Mouse (Mus musculus): ENCODE results near the gene Sesn2. TPM values are rescaled to one million over a fixed set of nuclear protein-coding genes. Genes with fewer than 3 reads are reported as not detected.

The Sesn2 gene
- polyA plus RNA-seq, 1 experiment from 2014 or later, result 5.1 TPM

DNA sequence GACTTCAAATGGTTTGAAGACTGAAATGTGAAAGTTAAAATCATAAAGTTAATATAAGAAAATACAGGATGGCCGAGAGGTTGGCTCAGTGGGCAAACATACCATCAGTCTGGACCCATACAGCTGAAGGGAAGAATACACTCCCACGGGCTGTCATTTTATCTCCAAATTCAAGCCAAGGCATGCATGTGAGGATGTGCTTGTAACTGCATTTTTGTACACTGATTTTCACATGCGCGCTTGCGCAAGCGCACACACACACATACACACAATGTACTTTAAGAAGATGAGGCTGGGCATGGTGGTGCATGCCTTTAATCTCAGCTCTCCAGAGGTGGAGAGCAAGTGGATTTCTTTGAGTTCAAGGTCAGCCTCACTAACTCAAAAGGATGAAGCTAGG lies 54.7 kb downstream of the Sesn2 start:
- Histone ChIP-seq H3K9me3 (ENCODE audit: control insufficient read depth, low read length) (no peaks in the 10 kb centered on the region), H3K4me3 (ENCODE audit: low read depth, low read length) (no peak overlapping the region), H3K4me2 (no peak overlapping the region), H3K27me3 (ENCODE audit: control insufficient read depth, insufficient read depth, low read length) (no peaks in the 10 kb centered on the region), H3K27ac (ENCODE audit: low read depth, low read length) (no peak overlapping the region), H3K4me1 (ENCODE audit: control insufficient read depth, insufficient read depth, low read length) (no peaks in the 10 kb centered on the region), H3K36me3 (ENCODE audit: control insufficient read depth, insufficient read depth, low read length) (peaks cover 19% of the 10 kb centered on the region), H3K9ac (ENCODE audit: low read length) (no peak overlapping the region)
- 95% methylated on average over 6 of the region's 6 CpGs for WGBS
- DNase-seq (ENCODE audit: low spot score, missing footprints) (no peak), ATAC-seq (ENCODE audit: low FRiP score) (no peak)

DNA sequence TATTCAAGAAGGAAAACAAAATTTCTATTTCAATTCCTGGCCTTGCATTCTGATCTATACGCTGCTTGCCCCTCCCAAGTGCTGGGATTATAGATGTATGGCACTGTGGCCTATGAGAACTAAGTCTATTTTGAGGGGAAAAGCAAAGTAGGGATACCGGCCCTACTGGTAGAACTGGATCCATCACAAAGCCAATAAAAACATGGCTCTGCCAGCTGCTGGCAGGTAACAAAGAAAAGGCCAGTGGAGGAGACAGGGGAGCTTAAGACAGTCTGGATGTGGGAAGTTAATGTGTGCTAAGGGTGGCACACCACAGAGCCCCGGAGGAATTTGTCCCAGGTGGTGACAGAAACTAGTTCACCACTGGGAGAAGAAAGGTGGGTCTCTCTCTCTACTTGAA lies 55.2 kb downstream of the Sesn2 start:
- Histone ChIP-seq H3K9ac (ENCODE audit: low read length) (no peak overlapping the region), H3K9me3 (ENCODE audit: control insufficient read depth, low read length) (no peaks in the 10 kb centered on the region), H3K4me3 (ENCODE audit: low read depth, low read length) (no peak overlapping the region), H3K27ac (ENCODE audit: low read depth, low read length) (no peak overlapping the region), H3K27me3 (ENCODE audit: control insufficient read depth, insufficient read depth, low read length) (no peaks in the 10 kb centered on the region), H3K4me2 (no peak overlapping the region), H3K36me3 (ENCODE audit: control insufficient read depth, insufficient read depth, low read length) (peaks cover 16% of the 10 kb centered on the region), H3K4me1 (ENCODE audit: control insufficient read depth, insufficient read depth, low read length) (no peaks in the 10 kb centered on the region)
- WGBS, result 75% methylated on average over 3 of the region's 3 CpGs
- no peak for ATAC-seq (ENCODE audit: low FRiP score)
- DNase-seq (ENCODE audit: low spot score, missing footprints), result no peak

DNA sequence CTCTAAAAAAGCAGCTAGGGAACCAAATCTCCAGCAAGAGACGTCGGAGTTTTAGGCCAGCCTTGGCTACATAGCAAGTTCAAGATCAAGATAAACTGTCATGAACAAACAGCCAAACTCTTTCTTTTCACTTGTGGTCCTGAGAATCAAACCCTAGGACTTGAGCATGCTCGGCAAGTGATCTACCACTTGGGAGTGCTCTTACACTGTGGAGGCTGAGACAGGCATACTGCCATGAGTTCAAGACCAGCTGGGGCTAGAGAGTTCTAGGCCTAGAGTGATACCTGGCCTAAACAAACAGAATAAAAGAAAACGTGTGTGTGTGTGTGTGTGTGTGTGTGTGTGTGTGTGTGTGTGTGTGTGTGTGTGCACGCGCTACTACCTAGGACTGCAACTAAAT lies 56.1 kb downstream of the Sesn2 start:
- Histone ChIP-seq H3K4me3 (ENCODE audit: low read depth, low read length) (no peak overlapping the region), H3K9ac (ENCODE audit: low read length) (no peak overlapping the region), H3K36me3 (ENCODE audit: control insufficient read depth, insufficient read depth, low read length) (peaks cover 8% of the 10 kb centered on the region; the same call in 1 of the 2 replicates), H3K27me3 (ENCODE audit: control insufficient read depth, insufficient read depth, low read length) (no peaks in the 10 kb centered on the region), H3K4me1 (ENCODE audit: control insufficient read depth, insufficient read depth, low read length) (no peaks in the 10 kb centered on the region), H3K27ac (ENCODE audit: low read depth, low read length) (no peak overlapping the region), H3K4me2 (no peak overlapping the region), H3K9me3 (ENCODE audit: control insufficient read depth, low read length) (no peaks in the 10 kb centered on the region)
- DNase-seq (ENCODE audit: low spot score, missing footprints) (no peak), ATAC-seq (ENCODE audit: low FRiP score) (no peak)
- WGBS, result 84% methylated on average over 6 of the region's 6 CpGs

DNA sequence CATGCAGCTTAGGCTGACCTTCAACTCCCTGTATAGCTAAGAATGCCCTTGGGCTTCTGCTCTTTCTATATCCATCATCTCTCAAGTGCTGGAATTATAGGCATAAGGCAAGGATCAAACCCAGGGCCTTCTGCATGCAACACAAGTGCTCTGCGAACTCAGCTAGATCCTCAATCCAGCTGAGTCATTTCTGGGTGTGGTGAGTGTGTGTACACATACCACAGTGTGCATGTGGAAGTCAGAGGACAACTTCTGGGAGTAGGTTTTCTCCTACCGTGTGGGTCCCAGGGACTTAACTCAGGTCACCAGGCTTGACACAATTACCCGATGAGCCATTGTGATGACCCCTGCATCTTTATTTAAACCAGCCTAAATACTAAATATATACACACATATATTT lies 60.5 kb downstream of the Sesn2 start:
- Histone ChIP-seq H3K27ac (ENCODE audit: low read depth, low read length) (no peak overlapping the region), H3K9ac (ENCODE audit: low read length) (no peak overlapping the region), H3K9me3 (ENCODE audit: control insufficient read depth, low read length) (no peaks in the 10 kb centered on the region), H3K4me2 (no peak overlapping the region), H3K4me1 (ENCODE audit: control insufficient read depth, insufficient read depth, low read length) (no peaks in the 10 kb centered on the region), H3K36me3 (ENCODE audit: control insufficient read depth, insufficient read depth, low read length) (no peaks in the 10 kb centered on the region), H3K4me3 (ENCODE audit: low read depth, low read length) (no peak overlapping the region), H3K27me3 (ENCODE audit: control insufficient read depth, insufficient read depth, low read length) (no peaks in the 10 kb centered on the region)
- no peak for ATAC-seq (ENCODE audit: low FRiP score)
- DNase-seq (ENCODE audit: low spot score, missing footprints), result no peak
- WGBS, result 76% methylated on average over 3 of the region's 3 CpGs

DNA sequence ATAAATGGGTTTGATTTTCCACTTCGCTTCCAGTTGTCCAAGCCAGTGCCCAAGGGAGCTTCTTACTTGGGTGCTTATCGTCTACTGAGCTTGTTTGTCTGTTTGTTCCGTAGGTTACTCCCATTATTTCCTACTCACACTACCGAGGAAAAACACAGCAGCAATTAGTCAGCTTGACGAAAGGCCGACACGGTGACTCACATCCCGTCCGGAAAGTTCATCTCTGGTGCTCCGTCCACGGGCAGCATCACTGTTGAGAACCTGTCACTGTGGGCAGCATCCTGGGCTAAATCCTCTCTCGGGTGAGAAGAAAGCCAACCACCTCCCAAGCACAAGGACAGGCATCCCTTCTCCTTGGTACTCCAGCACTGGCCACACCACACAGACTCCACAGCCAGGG lies 64.2 kb downstream of the Sesn2 start:
- 91% methylated on average over 12 of the region's 12 CpGs for WGBS
- Histone ChIP-seq H3K4me3 (ENCODE audit: low read depth, low read length) (no peak overlapping the region), H3K9ac (ENCODE audit: low read length) (no peak overlapping the region), H3K4me1 (ENCODE audit: control insufficient read depth, insufficient read depth, low read length) (no peaks in the 10 kb centered on the region), H3K27ac (ENCODE audit: low read depth, low read length) (no peak overlapping the region), H3K27me3 (ENCODE audit: control insufficient read depth, insufficient read depth, low read length) (no peaks in the 10 kb centered on the region), H3K9me3 (ENCODE audit: control insufficient read depth, low read length) (no peaks in the 10 kb centered on the region), H3K4me2 (no peak overlapping the region), H3K36me3 (ENCODE audit: control insufficient read depth, insufficient read depth, low read length) (no peaks in the 10 kb centered on the region)
- ATAC-seq (ENCODE audit: low FRiP score) (no peak), DNase-seq (ENCODE audit: low spot score, missing footprints) (no peak)

DNA sequence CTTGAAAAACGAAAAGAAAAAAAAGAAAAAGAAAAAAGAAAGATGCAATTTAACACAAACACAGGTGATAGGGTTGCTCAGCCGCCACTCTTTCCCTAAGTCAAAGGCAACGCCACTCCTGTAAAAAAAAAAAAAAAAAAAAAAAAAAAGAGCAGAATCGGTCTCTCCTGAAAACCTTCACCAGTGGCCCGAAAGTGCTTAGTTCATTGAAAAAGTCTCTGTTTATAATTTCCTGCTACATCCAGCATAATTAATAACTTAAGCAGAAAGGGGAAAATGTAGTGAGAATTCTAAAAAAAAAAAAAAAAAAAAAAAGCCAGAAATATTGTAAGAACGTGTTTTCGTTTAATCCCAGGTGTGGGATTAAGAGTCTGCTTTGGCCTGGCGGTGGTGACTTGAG lies 65.8 kb downstream of the Sesn2 start:
- ATAC-seq (ENCODE audit: low FRiP score) (no peak), DNase-seq (ENCODE audit: low spot score, missing footprints) (no peak)
- no peak overlapping the region for H3K27ac ChIP-seq (ENCODE audit: low read depth, low read length)
- 83% methylated on average over 8 of the region's 8 CpGs for WGBS
- H3K9ac ChIP-seq (ENCODE audit: low read length), result no peak overlapping the region
- no peaks in the 10 kb centered on the region for H3K36me3 ChIP-seq (ENCODE audit: control insufficient read depth, insufficient read depth, low read length)
- H3K4me2 ChIP-seq, result no peak overlapping the region
- no peaks in the 10 kb centered on the region for H3K4me1 ChIP-seq (ENCODE audit: control insufficient read depth, insufficient read depth, low read length)
- no peaks in the 10 kb centered on the region for H3K27me3 ChIP-seq (ENCODE audit: control insufficient read depth, insufficient read depth, low read length)
- no peaks in the 10 kb centered on the region for H3K9me3 ChIP-seq (ENCODE audit: control insufficient read depth, low read length)
- no peak overlapping the region for H3K4me3 ChIP-seq (ENCODE audit: low read depth, low read length)

Other genes with a start within 250 kb of the Sesn2 start
- 37.0 and 39.6 TPM in 2 replicates for gene Gmeb1, start 248.9 kb downstream of the Sesn2 start, polyA plus RNA-seq (2014; fragmentation: Nextera tagmentation; extraction: Ambion mirVana)
- 67.2 and 70.5 TPM in 2 replicates for gene Taf12, start 236.1 kb downstream of the Sesn2 start, polyA plus RNA-seq (2014; fragmentation: Nextera tagmentation; extraction: Ambion mirVana)
- 0.42 and 0.59 TPM in 2 replicates for gene Rab42, start 207.1 kb downstream of the Sesn2 start, polyA plus RNA-seq (2014; fragmentation: Nextera tagmentation; extraction: Ambion mirVana)
- gene Trnau1ap, start 181.0 kb downstream of the Sesn2 start, polyA plus RNA-seq (2014; fragmentation: Nextera tagmentation; extraction: Ambion mirVana), result 78.0 and 83.3 TPM in 2 replicates
- 62.1 and 70.3 TPM in 2 replicates for gene Rcc1, start 156.9 kb downstream of the Sesn2 start, polyA plus RNA-seq (2014; fragmentation: Nextera tagmentation; extraction: Ambion mirVana)
- 22.2 and 22.4 TPM in 2 replicates for gene Phactr4, start 88.0 kb downstream of the Sesn2 start, polyA plus RNA-seq (2014; fragmentation: Nextera tagmentation; extraction: Ambion mirVana)
- 19.2 and 22.3 TPM in 2 replicates for gene Med18, start 46.6 kb downstream of the Sesn2 start, polyA plus RNA-seq (2014; fragmentation: Nextera tagmentation; extraction: Ambion mirVana)
- gene Atpif1, start 23.2 kb upstream of the Sesn2 start, polyA plus RNA-seq (2014; fragmentation: Nextera tagmentation; extraction: Ambion mirVana), result 1,016 and 1,079 TPM in 2 replicates
- 228 and 245 TPM in 2 replicates for gene Dnajc8, start 25.0 kb upstream of the Sesn2 start, polyA plus RNA-seq (2014; fragmentation: Nextera tagmentation; extraction: Ambion mirVana)
- gene Ptafr, start 53.6 kb upstream of the Sesn2 start, polyA plus RNA-seq (2014; fragmentation: Nextera tagmentation; extraction: Ambion mirVana), result 0.31 and 0.63 TPM in 2 replicates
- 26.4 and 26.8 TPM in 2 replicates for gene Eya3, start 128.5 kb upstream of the Sesn2 start, polyA plus RNA-seq (2014; fragmentation: Nextera tagmentation; extraction: Ambion mirVana)
- 3.5 and 4.5 TPM in 2 replicates for gene Xkr8, start 222.0 kb upstream of the Sesn2 start, polyA plus RNA-seq (2014; fragmentation: Nextera tagmentation; extraction: Ambion mirVana)
- gene Smpdl3b, start 246.8 kb upstream of the Sesn2 start, polyA plus RNA-seq (2014; fragmentation: Nextera tagmentation; extraction: Ambion mirVana), result 2.1 and 2.4 TPM in 2 replicates

Data from midbrain, embryonic 11.5 days (tissue).